Mouse (Mus musculus): ENCODE data around the gene Adgrb2. TPM values are rescaled to one million over a fixed set of nuclear protein-coding genes. Genes with fewer than 3 reads are reported as not detected.

Adgrb2 gene
- total and polyA plus RNA-seq, 3 experiments = 0.04 to 0.15 TPM; not detected in 1

DNA sequence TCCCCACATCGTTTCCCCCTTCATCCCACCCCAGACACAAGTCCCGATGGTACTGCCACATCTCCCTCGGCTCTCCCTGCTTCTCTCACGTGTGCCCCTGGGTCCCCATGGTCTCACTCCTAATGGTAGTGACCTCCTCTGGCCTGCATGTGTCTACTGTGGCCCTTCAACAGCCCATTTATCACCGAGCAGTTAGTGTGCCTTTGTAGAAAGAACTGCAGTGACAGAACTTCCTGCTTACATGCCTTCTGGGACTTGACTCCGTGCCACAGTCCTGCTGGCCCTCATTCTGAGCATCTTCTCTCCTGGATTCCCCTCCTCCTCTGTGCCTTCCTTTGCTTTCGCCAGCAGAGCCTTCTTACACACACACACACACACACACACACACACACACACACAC lies 78.5 kb downstream of the Adgrb2 start:
- Histone ChIP-seq H3K9me3 (replicated peaks; ENCODE audit: insufficient read depth, low read length) (no peaks in the 10 kb centered on the region), H3K9ac (ENCODE audit: control insufficient read depth, low read depth, low read length, poor library complexity, severe bottlenecking) (no peak overlapping the region), H3K4me1 (ENCODE audit: control insufficient read depth in 1 of 2, insufficient read depth in 2 of 2, low read length in 2 of 2) (no peaks in the 10 kb centered on the region), H3K4me3 (ENCODE audit: control insufficient read depth in 1 of 2, insufficient read depth in 1 of 2, low read depth in 2 of 2, low read length in 2 of 2) (no peak overlapping the region), H3K27ac (ENCODE audit: control insufficient read depth, low read depth, low read length) (no peak overlapping the region), H3K36me3 (ENCODE audit: control insufficient read depth in 1 of 2, insufficient read depth in 2 of 2, low read length in 2 of 2) (no peaks in the 10 kb centered on the region), H3K79me2 (ENCODE audit: control insufficient read depth, insufficient read depth, low read length, poor library complexity) (no peaks in the 10 kb centered on the region), H3K27me3 (ENCODE audit: control insufficient read depth in 1 of 2, insufficient read depth in 2 of 2, low read length in 2 of 2) (peaks cover 0 to 19% of the 10 kb centered on the region in 2 experiments)
- no peak for TF ChIP-seq GABPA (IDR thresholded peaks at IDR 0.05; ENCODE audit: low read depth, low read length)
- TF ChIP-seq TAL1 (IDR thresholded peaks at IDR 0.05; ENCODE audit: low read length) = no peak
- TF ChIP-seq RAD21 (IDR thresholded peaks at IDR 0.05; ENCODE audit: low read depth, low read length) = no peak
- TF ChIP-seq USF2 (IDR thresholded peaks at IDR 0.05; ENCODE audit: borderline replicate concordance in 1 of 2, insufficient read depth in 1 of 2, low read depth in 1 of 2, low read length in 2 of 2) = no peak
- no peak for TF ChIP-seq ETS1 (IDR thresholded peaks at IDR 0.05; ENCODE audit: low read depth, low read length)
- no peak for TF ChIP-seq ZKSCAN1 (IDR thresholded peaks at IDR 0.05; ENCODE audit: low read depth, low read length)
- TF ChIP-seq POLR2A (IDR thresholded peaks at IDR 0.05; ENCODE audit: control insufficient read depth in 1 of 2, insufficient read depth in 1 of 2, low read depth in 1 of 2, low read length in 2 of 2, poor library complexity in 1 of 2) = no peak
- no peak for TF ChIP-seq ELF1 (IDR thresholded peaks at IDR 0.05; ENCODE audit: low read depth, low read length)
- DNase-seq (ENCODE audit: low read depth, low spot score) = no peak

DNA sequence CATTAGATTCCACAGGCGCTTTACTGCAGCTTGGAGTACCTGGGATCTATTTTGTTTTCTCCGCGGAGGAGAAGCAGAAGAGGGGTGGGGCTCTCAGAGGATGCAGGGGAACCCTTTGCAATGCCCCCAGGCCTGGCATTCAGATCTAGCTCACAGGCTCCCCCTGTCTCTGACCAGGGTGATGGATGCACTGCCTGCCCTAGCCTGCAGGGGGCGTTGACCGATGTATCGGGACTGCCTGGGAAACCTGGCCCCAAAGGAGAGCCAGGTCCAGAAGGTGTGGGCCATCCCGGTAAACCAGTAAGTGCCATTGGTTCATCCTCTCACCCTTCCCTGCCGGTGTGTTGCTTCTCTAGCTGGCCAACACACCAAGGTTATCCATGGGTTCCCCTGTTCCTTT lies 82.1 kb downstream of the Adgrb2 start:
- Histone ChIP-seq H3K4me1 (ENCODE audit: control insufficient read depth in 1 of 2, insufficient read depth in 2 of 2, low read length in 2 of 2) (peaks cover 2 to 7% of the 10 kb centered on the region in 2 experiments; a peak in 2 of 4 replicates), H3K9me3 (replicated peaks; ENCODE audit: insufficient read depth, low read length) (no peaks in the 10 kb centered on the region), H3K4me3 (ENCODE audit: control insufficient read depth in 1 of 2, insufficient read depth in 1 of 2, low read depth in 2 of 2, low read length in 2 of 2) (no peak overlapping the region), H3K36me3 (ENCODE audit: control insufficient read depth in 1 of 2, insufficient read depth in 2 of 2, low read length in 2 of 2) (no peaks in the 10 kb centered on the region), H3K9ac (ENCODE audit: control insufficient read depth, low read depth, low read length, poor library complexity, severe bottlenecking) (no peak overlapping the region), H3K79me2 (ENCODE audit: control insufficient read depth, insufficient read depth, low read length, poor library complexity) (no peaks in the 10 kb centered on the region), H3K27me3 (ENCODE audit: control insufficient read depth in 1 of 2, insufficient read depth in 2 of 2, low read length in 2 of 2) (peaks cover 0 to 5% of the 10 kb centered on the region in 2 experiments; a peak in 3 of 4 replicates), H3K27ac (ENCODE audit: control insufficient read depth, low read depth, low read length) (no peak overlapping the region)
- peak; percentile 22 for DNase-seq (ENCODE audit: low read depth, low spot score)
- peak; percentile 42 for TF ChIP-seq SMC3 (IDR thresholded peaks at IDR 0.05; ENCODE audit: low read depth, low read length)
- peak; percentile 14 for TF ChIP-seq RAD21 (IDR thresholded peaks at IDR 0.05; ENCODE audit: low read depth, low read length)
- no peak for TF ChIP-seq MAZ (IDR thresholded peaks at IDR 0.05; ENCODE audit: low read depth, low read length)
- peak; percentile 60 to 87 (median 71) for TF ChIP-seq CTCF (IDR thresholded peaks at IDR 0.05 in 2 of 3, conservative IDR thresholded peaks at IDR 0.05 in 1 of 3; ENCODE audit: control insufficient read depth in 1 of 3, insufficient read depth in 1 of 3, low read depth in 2 of 3, low read length in 3 of 3, poor library complexity in 1 of 3, severe bottlenecking in 1 of 3)
- no peak for TF ChIP-seq MAX (IDR thresholded peaks at IDR 0.05; ENCODE audit: low read length)

GRCm38 (mm10) chr4:130070523-130070922 lies 85.9 kb downstream of the Adgrb2 start:
- Histone ChIP-seq H3K79me2 (ENCODE audit: control insufficient read depth, insufficient read depth, low read length, poor library complexity) (no peaks in the 10 kb centered on the region), H3K27ac (ENCODE audit: control insufficient read depth, low read depth, low read length) (no peak overlapping the region), H3K36me3 (ENCODE audit: control insufficient read depth in 1 of 2, insufficient read depth in 2 of 2, low read length in 2 of 2) (peaks cover 0 to 2% of the 10 kb centered on the region in 2 experiments; a peak in 1 of 4 replicates), H3K4me3 (ENCODE audit: control insufficient read depth in 1 of 2, insufficient read depth in 1 of 2, low read depth in 2 of 2, low read length in 2 of 2) (no peak overlapping the region), H3K4me1 (ENCODE audit: control insufficient read depth in 1 of 2, insufficient read depth in 2 of 2, low read length in 2 of 2) (peaks cover 2 to 15% of the 10 kb centered on the region in 2 experiments; a peak in 2 of 4 replicates), H3K9me3 (replicated peaks; ENCODE audit: insufficient read depth, low read length) (no peaks in the 10 kb centered on the region), H3K9ac (ENCODE audit: control insufficient read depth, low read depth, low read length, poor library complexity, severe bottlenecking) (no peak overlapping the region), H3K27me3 (ENCODE audit: control insufficient read depth in 1 of 2, insufficient read depth in 2 of 2, low read length in 2 of 2) (no peaks in the 10 kb centered on the region; a peak in 2 of 4 replicates)
- TF ChIP-seq GABPA (IDR thresholded peaks at IDR 0.05; ENCODE audit: low read depth, low read length) = no peak
- no peak for DNase-seq (ENCODE audit: low read depth, low spot score)

All from MEL (cell line).